Mouse (Mus musculus) heart, postnatal 10 days (tissue): ENCODE results near the gene Slc25a17. TPM values are rescaled to one million over a fixed set of nuclear protein-coding genes. Genes with fewer than 3 reads are reported as not detected.

Experiments
- total RNA-seq, 2 experiments: library from RNA; stranded (reverse); gene quantifications; 2 replicates each; pipeline ENCODE4 v1.2.3; 2021

The Slc25a17 gene
- total RNA-seq, 2 experiments from 2014 or later, result 33.4 to 38.1 TPM

Other genes starting within 250 kb of the Slc25a17 start
- 10 to 100 TPM; 16.1 to 17.2 TPM for gene Mrtfa, start 170.1 kb downstream of the Slc25a17 start, total RNA-seq
- gene Mchr1, start 125.3 kb downstream of the Slc25a17 start, total RNA-seq, result not detected
- gene St13, start 39.3 kb upstream of the Slc25a17 start, total RNA-seq, result 10 to 100 TPM; 89.0 to 93.6 TPM
- gene Xpnpep3, start 39.3 kb upstream of the Slc25a17 start, total RNA-seq, result 10 to 100 TPM; 12.7 to 13.9 TPM
- gene Dnajb7, start 47.5 kb upstream of the Slc25a17 start, total RNA-seq, result not detected
- gene Rbx1, start 105.5 kb upstream of the Slc25a17 start, total RNA-seq, result 100 to 1,000 TPM; 145 to 164 TPM
- gene Ep300, start 224.5 kb upstream of the Slc25a17 start, total RNA-seq, result 10 to 100 TPM; 50.1 to 55.0 TPM